Mouse (Mus musculus) lung, adult 2 months (tissue): ENCODE measurements around the gene Specc1.

Experiments used
- CTCF ChIP-seq: fragments of 200-500 bp; IDR thresholded peaks from 2 replicates; pipeline ENCODE4 v1.5.1; 2011; ENCODE audit warnings: mild to moderate bottlenecking, low read length, control low read depth; ENCODE audit not compliant: insufficient read depth
- POLR2A ChIP-seq: fragments of 200-500 bp; IDR thresholded peaks from 2 replicates; pipeline ENCODE4 v1.6.1; 2011; ENCODE audit warnings: low read depth, mild to moderate bottlenecking, control low read depth, low read length, borderline replicate concordance; ENCODE audit errors: extremely low read depth

GRCm38 (mm10) chr11:62006680-62007079 lies 50.1 kb downstream of the Specc1 start:
- no peak for TF ChIP-seq CTCF
- TF ChIP-seq POLR2A, result peak; percentile 17; the same call in 1 of the 2 replicates
